Mouse (Mus musculus) limb, embryonic 14.5 days (tissue): ENCODE results near the gene Pfn3. TPM values are rescaled to one million over a fixed set of nuclear protein-coding genes. Genes with fewer than 3 reads are reported as not detected.

ENCODE experiments used
- ATAC-seq: fragments of 200-750 bp; cut with Nextera tagmentation; 2 replicates; pipeline ENCODE4 v1.8.0; 2017; ENCODE audit warnings: low read depth, moderate number of reproducible peaks, moderate TSS enrichment; ENCODE audit not compliant: low FRiP score
- DNase-seq: peaks from one replicate; pipeline ENCODE4 v3.0.0-alpha.2; 2015; ENCODE audit warnings: low spot score
- H3K27ac ChIP-seq: fragments of 300-500 bp; sonication (generic); replicated peaks from 2 replicates; pipeline ENCODE4 v1.5.1; 2014; ENCODE audit warnings: low read depth, mild to moderate bottlenecking, low read length, moderate library complexity, mixed read lengths
- H3K27me3 ChIP-seq: fragments of 300-500 bp; sonication (generic); 2 replicates; pipeline ENCODE4 v1.6.1; 2014; ENCODE audit warnings: low read length, mixed read lengths; ENCODE audit not compliant: control insufficient read depth, insufficient read depth
- H3K36me3 ChIP-seq: fragments of 300-500 bp; sonication (generic); 2 replicates; pipeline ENCODE4 v1.6.1; 2014; ENCODE audit warnings: mild to moderate bottlenecking, low read length, moderate library complexity, mixed read lengths; ENCODE audit not compliant: control insufficient read depth, insufficient read depth
- H3K4me1 ChIP-seq: fragments of 300-500 bp; sonication (generic); 2 replicates; pipeline ENCODE4 v1.6.1; 2014; ENCODE audit warnings: antibody characterized with exemption, low read length, mixed read lengths; ENCODE audit not compliant: control insufficient read depth, insufficient read depth
- H3K4me2 ChIP-seq: fragments of 300-500 bp; sonication (generic); replicated peaks from 2 replicates; pipeline ENCODE4 v1.6.1; 2014; ENCODE audit warnings: low read depth, mild to moderate bottlenecking, low read length, moderate library complexity; ENCODE audit not compliant: severe bottlenecking
- H3K4me3 ChIP-seq: fragments of 300-500 bp; sonication (generic); replicated peaks from 2 replicates; pipeline ENCODE4 v1.5.1; 2014; ENCODE audit warnings: low read length
- H3K9ac ChIP-seq: fragments of 300-500 bp; sonication (generic); 2 replicates; pipeline ENCODE4 v1.6.1; 2014; ENCODE audit warnings: mild to moderate bottlenecking, low read depth, low read length, moderate library complexity; ENCODE audit not compliant: severe bottlenecking
- H3K9me3 ChIP-seq: fragments of 300-500 bp; sonication (generic); 2 replicates; pipeline ENCODE4 v1.6.1; 2016; ENCODE audit warnings: low read length; ENCODE audit not compliant: control insufficient read depth
- POLR2A ChIP-seq: fragments of 200-500 bp; IDR thresholded peaks from 2 replicates; pipeline ENCODE4 v1.8.0; 2012; ENCODE audit warnings: inconsistent platforms, mild to moderate bottlenecking, moderate library complexity, borderline replicate concordance; ENCODE audit not compliant: insufficient read depth, insufficient read length; ENCODE audit errors: extremely low read depth
- WGBS: fragments of 180-500 bp; shearing (Covaris S2); extraction: QIAGEN DNeasy Blood & Tissue Kit; methylation state at CpG from one replicate; pipeline ENCODE4 v1.1.7; 2014; 5-methylcytosine and 5-hydroxymethylcytosine counted together
- polyA plus RNA-seq, 2 experiments: library from polyadenylated mRNA; depleted of rRNA in 1 of 2; stranded (reverse) in 1 of 2; unstranded in 1 of 2; fragments of >200 nt; fragmentation: Nextera tagmentation in 1 of 2; extraction: Ambion mirVana in 1 of 2; gene quantifications; 2 replicates each; pipeline versions ENCODE4 v1.2.1 to v1.2.3; 2012 to 2014

Gene Pfn3
- polyA plus RNA-seq, 2 experiments, result 0.52 TPM; not detected in 1

DNA sequence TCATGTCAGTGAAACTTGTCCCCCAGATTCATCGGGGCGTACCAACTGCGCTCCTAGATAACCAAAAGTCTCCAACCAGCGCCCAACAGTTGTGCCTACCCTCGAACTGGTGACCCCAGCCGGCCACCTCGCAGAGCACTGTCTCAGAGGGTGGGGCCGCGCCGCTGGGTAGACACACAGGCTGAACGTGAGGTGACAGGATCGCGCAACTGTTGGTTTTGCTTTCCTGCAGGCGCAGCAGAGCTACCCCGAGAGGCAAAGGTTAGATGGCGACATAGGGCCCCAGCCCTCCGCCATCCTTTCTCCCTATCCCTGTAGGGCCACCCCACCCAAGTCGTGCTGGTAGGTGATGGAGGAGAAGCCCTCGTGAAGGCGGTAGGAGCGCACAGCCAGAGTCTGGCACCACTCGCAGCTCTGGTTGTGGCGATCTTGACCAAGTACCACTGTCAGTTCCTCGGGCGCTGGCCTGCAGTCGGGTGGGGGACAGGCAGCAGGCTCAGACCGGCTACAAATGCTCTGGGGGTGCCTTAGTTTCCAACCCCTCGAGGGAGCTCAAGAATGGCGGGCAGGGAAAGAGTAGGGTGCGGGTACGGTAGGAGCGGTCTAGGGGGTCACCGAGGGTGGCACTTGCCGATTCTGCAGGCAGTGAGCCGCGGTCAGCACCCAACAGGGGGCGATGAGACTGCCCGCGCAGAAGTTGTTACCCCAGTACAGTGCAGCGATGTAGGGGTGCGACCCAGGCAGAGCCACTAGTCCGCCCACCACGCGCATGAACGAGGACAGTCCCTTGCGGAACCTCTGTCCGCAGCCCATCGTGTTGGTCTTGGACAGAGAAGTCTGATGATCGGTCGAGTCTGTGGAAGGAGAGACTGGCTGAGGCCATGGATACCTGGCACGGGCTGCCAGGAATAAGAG, 5.2 kb upstream of the Pfn3 start:
- H3K36me3 ChIP-seq, result no peaks in the 10 kb centered on the region
- TF ChIP-seq POLR2A, result no peak
- no peak for DNase-seq
- ATAC-seq, result no peak
- no peak overlapping the region for H3K27ac ChIP-seq
- 29% methylated on average over 50 of the region's 51 CpGs for WGBS
- no peaks in the 10 kb centered on the region for H3K9me3 ChIP-seq
- H3K9ac ChIP-seq, result no peak overlapping the region
- 0 out of 2 replicates have a peak overlapping the region, but pooled peaks have one; percentile 26 for H3K4me3 ChIP-seq
- H3K4me2 ChIP-seq, result peak overlapping the region; percentile 42
- peaks cover 34% of the 10 kb centered on the region for H3K27me3 ChIP-seq
- H3K4me1 ChIP-seq, result peaks cover 9% of the 10 kb centered on the region

DNA sequence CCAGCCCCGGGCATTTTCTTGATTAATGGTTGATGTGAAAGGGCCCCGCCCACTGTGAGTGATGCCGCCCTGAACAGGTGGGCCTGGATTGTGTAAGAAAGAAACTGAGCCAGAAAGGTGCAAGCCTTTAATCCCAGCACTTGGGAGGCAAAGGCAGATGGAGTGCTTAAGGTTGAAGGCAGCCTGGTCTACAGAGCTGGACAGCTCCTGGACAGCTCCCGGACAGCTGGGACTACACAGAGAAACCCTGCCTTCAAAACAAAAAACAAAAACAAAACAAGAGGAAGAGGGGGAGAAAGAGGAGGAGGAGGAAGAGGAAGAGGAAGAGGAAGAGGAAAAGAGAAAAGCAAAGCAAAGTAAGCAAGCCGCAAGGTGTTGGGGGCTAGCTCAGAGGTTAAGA, 4.1 kb upstream of the Pfn3 start:
- no peak overlapping the region for H3K9ac ChIP-seq
- TF ChIP-seq POLR2A, result no peak
- H3K27me3 ChIP-seq, result peaks cover 34% of the 10 kb centered on the region
- peaks cover 12% of the 10 kb centered on the region for H3K4me1 ChIP-seq
- H3K27ac ChIP-seq, result no peak overlapping the region
- ATAC-seq (no peak), DNase-seq (no peak)
- no peaks in the 10 kb centered on the region for H3K36me3 ChIP-seq
- 75% methylated on average over 5 of the region's 5 CpGs for WGBS
- H3K9me3 ChIP-seq, result no peaks in the 10 kb centered on the region
- H3K4me2 ChIP-seq, result no peak overlapping the region
- H3K4me3 ChIP-seq, result no peak overlapping the region

GRCm38 (mm10) chr13:55418004-55418403, 3.0 kb upstream of the Pfn3 start:
- peak; percentile 34; the same call in 1 of the 2 replicates for ATAC-seq
- 14% methylated on average over 12 of the region's 12 CpGs for WGBS
- H3K36me3 ChIP-seq, result no peaks in the 10 kb centered on the region
- no peak overlapping the region for H3K27ac ChIP-seq
- peaks cover 34% of the 10 kb centered on the region for H3K27me3 ChIP-seq
- H3K4me2 ChIP-seq, result peak overlapping the region; percentile 21; the same call in 1 of the 2 replicates
- no peaks in the 10 kb centered on the region for H3K9me3 ChIP-seq
- no peak overlapping the region for H3K9ac ChIP-seq
- H3K4me3 ChIP-seq, result no peak overlapping the region
- H3K4me1 ChIP-seq, result peaks cover 12% of the 10 kb centered on the region
- DNase-seq, result peak; percentile 66
- TF ChIP-seq POLR2A, result no peak

GRCm38 (mm10) chr13:55413333-55413732, 1.7 kb downstream of the Pfn3 start:
- ATAC-seq (no peak), DNase-seq (no peak)
- 82% methylated on average over 12 of the region's 12 CpGs for WGBS
- no peak for TF ChIP-seq POLR2A
- Histone ChIP-seq H3K4me1 (peaks cover 3% of the 10 kb centered on the region; the same call in 1 of the 2 replicates), H3K4me3 (no peak overlapping the region), H3K9me3 (no peaks in the 10 kb centered on the region), H3K9ac (no peak overlapping the region), H3K36me3 (no peaks in the 10 kb centered on the region), H3K27me3 (no peaks in the 10 kb centered on the region; the same call in 1 of the 2 replicates), H3K4me2 (no peak overlapping the region), H3K27ac (no peak overlapping the region)

DNA sequence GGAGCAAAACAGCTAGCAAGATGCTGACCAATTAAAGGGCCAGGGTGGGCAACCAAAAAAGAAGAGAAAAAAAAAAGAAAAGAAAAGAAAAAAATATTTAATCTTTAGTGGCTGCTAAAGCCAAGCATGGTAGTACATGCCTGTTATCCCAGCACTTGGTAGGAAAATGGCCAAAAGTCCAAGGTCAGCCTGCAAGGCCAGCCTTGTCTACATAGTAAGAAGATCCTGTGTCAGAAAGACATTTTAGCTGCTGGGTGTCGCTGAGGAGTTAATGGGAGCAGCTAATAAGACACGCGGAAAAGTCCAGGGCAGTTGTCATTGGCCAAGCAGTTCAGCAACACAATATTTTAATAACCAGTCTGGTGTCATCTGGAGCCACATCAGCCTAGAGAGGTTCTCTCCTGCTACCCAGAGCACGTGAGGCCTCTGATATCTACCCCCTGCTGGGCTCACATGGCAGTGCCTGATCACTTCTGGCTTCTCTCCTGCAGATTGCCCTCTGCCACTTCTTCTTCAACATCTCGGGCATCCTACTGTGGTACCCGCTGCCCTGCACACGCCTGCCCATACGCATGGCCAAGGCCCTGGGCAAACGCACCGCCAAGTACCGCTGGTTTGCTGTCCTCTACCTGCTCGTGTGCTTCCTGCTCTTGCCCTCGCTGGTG, 2.3 kb downstream of the Pfn3 start:
- DNase-seq, result no peak
- no peak overlapping the region for H3K9ac ChIP-seq
- H3K9me3 ChIP-seq, result no peaks in the 10 kb centered on the region
- H3K4me1 ChIP-seq, result peaks cover 3% of the 10 kb centered on the region; the same call in 1 of the 2 replicates
- WGBS, result 79% methylated on average over 13 of the region's 13 CpGs
- H3K4me3 ChIP-seq, result no peak overlapping the region
- ATAC-seq, result no peak
- H3K27ac ChIP-seq, result no peak overlapping the region
- no peak overlapping the region for H3K4me2 ChIP-seq
- H3K27me3 ChIP-seq, result no peaks in the 10 kb centered on the region
- TF ChIP-seq POLR2A, result no peak
- H3K36me3 ChIP-seq, result no peaks in the 10 kb centered on the region
